Mouse (Mus musculus): ENCODE measurements around the gene Spg21. TPM values are rescaled to one million over a fixed set of nuclear protein-coding genes. Genes with fewer than 3 reads are reported as not detected.

Gene Spg21
- polyA plus RNA-seq, 1 experiment from 2014 or later = 99.2 TPM

GRCm38 (mm10) chr9:65523611-65524364 lies 63.0 kb downstream of the Spg21 start:
- Histone ChIP-seq H3K4me3 (ENCODE audit: low read length) (no peak overlapping the region), H3K9me3 (ENCODE audit: control insufficient read depth, low read length) (no peaks in the 10 kb centered on the region), H3K27ac (ENCODE audit: low read length) (no peak overlapping the region), H3K27me3 (ENCODE audit: control insufficient read depth, insufficient read depth, low read depth, low read length) (peaks cover 2% of the 10 kb centered on the region; the same call in 1 of the 2 replicates), H3K9ac (ENCODE audit: low read length) (no peak overlapping the region), H3K4me1 (replicated peaks; ENCODE audit: control insufficient read depth, insufficient read depth, low read length) (peaks cover 4% of the 10 kb centered on the region; the same call in 1 of the 2 replicates), H3K4me2 (ENCODE audit: low read depth, low read length) (0 out of 2 replicates have a peak overlapping the region, but pooled peaks have one; percentile 23), H3K36me3 (ENCODE audit: control insufficient read depth, insufficient read depth, low read length) (no peaks in the 10 kb centered on the region)
- 20% methylated on average over 14 of the region's 14 CpGs for WGBS
- peak; percentile 87 for ATAC-seq (ENCODE audit: low read depth)

GRCm38 (mm10) chr9:65525445-65526195 lies 64.9 kb downstream of the Spg21 start:
- WGBS = 69% methylated on average over 10 of the region's 10 CpGs

GRCm38 (mm10) chr9:65528417-65529038 lies 67.8 kb downstream of the Spg21 start:
- no peaks in the 10 kb centered on the region for H3K27me3 ChIP-seq (ENCODE audit: control insufficient read depth, insufficient read depth, low read depth, low read length)
- H3K36me3 ChIP-seq (ENCODE audit: control insufficient read depth, insufficient read depth, low read length) = no peaks in the 10 kb centered on the region
- ATAC-seq (ENCODE audit: low read depth) = no peak
- no peak overlapping the region for H3K4me3 ChIP-seq (ENCODE audit: low read length)
- H3K9ac ChIP-seq (ENCODE audit: low read length) = no peak overlapping the region
- peaks cover 2% of the 10 kb centered on the region; the same call in 1 of the 2 replicates for H3K4me1 ChIP-seq (replicated peaks; ENCODE audit: control insufficient read depth, insufficient read depth, low read length)
- H3K27ac ChIP-seq (ENCODE audit: low read length) = no peak overlapping the region
- 60% methylated on average over 6 of the region's 6 CpGs for WGBS
- no peak overlapping the region for H3K4me2 ChIP-seq (ENCODE audit: low read depth, low read length)
- H3K9me3 ChIP-seq (ENCODE audit: control insufficient read depth, low read length) = no peaks in the 10 kb centered on the region

More at GRCm38 (mm10) chr9:65525445-65526195, 64.9 kb downstream of the Spg21 start:
- Histone ChIP-seq H3K9me3 (ENCODE audit: control insufficient read depth, low read length) (no peaks in the 10 kb centered on the region), H3K27me3 (ENCODE audit: control insufficient read depth, insufficient read depth, low read depth, low read length) (no peaks in the 10 kb centered on the region; the same call in 1 of the 2 replicates), H3K27ac (ENCODE audit: low read length) (no peak overlapping the region), H3K4me2 (ENCODE audit: low read depth, low read length) (no peak overlapping the region), H3K9ac (ENCODE audit: low read length) (no peak overlapping the region), H3K4me1 (replicated peaks; ENCODE audit: control insufficient read depth, insufficient read depth, low read length) (peaks cover 2% of the 10 kb centered on the region; the same call in 1 of the 2 replicates), H3K4me3 (ENCODE audit: low read length) (no peak overlapping the region), H3K36me3 (ENCODE audit: control insufficient read depth, insufficient read depth, low read length) (no peaks in the 10 kb centered on the region)
- no peak for ATAC-seq (ENCODE audit: low read depth)

- no peak overlapping the region for H3K4me3 ChIP-seq (ENCODE audit: low read length)
- WGBS = 64% methylated on average over 8 of the region's 8 CpGs
- no peaks in the 10 kb centered on the region; the same call in 1 of the 2 replicates for H3K4me1 ChIP-seq (replicated peaks; ENCODE audit: control insufficient read depth, insufficient read depth, low read length)
- no peak for ATAC-seq (ENCODE audit: low read depth)
- no peak overlapping the region for H3K9ac ChIP-seq (ENCODE audit: low read length)
- H3K27ac ChIP-seq (ENCODE audit: low read length) = no peak overlapping the region
- no peaks in the 10 kb centered on the region for H3K27me3 ChIP-seq (ENCODE audit: control insufficient read depth, insufficient read depth, low read depth, low read length)
- no peaks in the 10 kb centered on the region for H3K9me3 ChIP-seq (ENCODE audit: control insufficient read depth, low read length)
- no peak overlapping the region for H3K4me2 ChIP-seq (ENCODE audit: low read depth, low read length)
- no peaks in the 10 kb centered on the region for H3K36me3 ChIP-seq (ENCODE audit: control insufficient read depth, insufficient read depth, low read length)
Measured at GRCm38 (mm10) chr9:65529659-65530058, 68.9 kb downstream of the Spg21 start.

- Histone ChIP-seq H3K4me2 (ENCODE audit: low read depth, low read length) (no peak overlapping the region), H3K27me3 (ENCODE audit: control insufficient read depth, insufficient read depth, low read depth, low read length) (no peaks in the 10 kb centered on the region), H3K9me3 (ENCODE audit: control insufficient read depth, low read length) (no peaks in the 10 kb centered on the region), H3K9ac (ENCODE audit: low read length) (no peak overlapping the region), H3K36me3 (ENCODE audit: control insufficient read depth, insufficient read depth, low read length) (no peaks in the 10 kb centered on the region), H3K4me1 (replicated peaks; ENCODE audit: control insufficient read depth, insufficient read depth, low read length) (no peaks in the 10 kb centered on the region; the same call in 1 of the 2 replicates), H3K27ac (ENCODE audit: low read length) (no peak overlapping the region), H3K4me3 (ENCODE audit: low read length) (no peak overlapping the region)
- no peak for ATAC-seq (ENCODE audit: low read depth)
- 70% methylated on average over 5 of the region's 5 CpGs for WGBS
Measured at GRCm38 (mm10) chr9:65531283-65531682, 70.5 kb downstream of the Spg21 start.

GRCm38 (mm10) chr9:65532986-65533385 lies 72.2 kb downstream of the Spg21 start:
- no peaks in the 10 kb centered on the region for H3K9me3 ChIP-seq (ENCODE audit: control insufficient read depth, low read length)
- no peaks in the 10 kb centered on the region for H3K36me3 ChIP-seq (ENCODE audit: control insufficient read depth, insufficient read depth, low read length)
- no peaks in the 10 kb centered on the region for H3K27me3 ChIP-seq (ENCODE audit: control insufficient read depth, insufficient read depth, low read depth, low read length)
- no peak overlapping the region for H3K4me3 ChIP-seq (ENCODE audit: low read length)
- no peak overlapping the region for H3K4me2 ChIP-seq (ENCODE audit: low read depth, low read length)
- H3K27ac ChIP-seq (ENCODE audit: low read length) = no peak overlapping the region
- no peak for ATAC-seq (ENCODE audit: low read depth)
- 68% methylated on average over 8 of the region's 8 CpGs for WGBS
- no peaks in the 10 kb centered on the region; the same call in 1 of the 2 replicates for H3K4me1 ChIP-seq (replicated peaks; ENCODE audit: control insufficient read depth, insufficient read depth, low read length)
- H3K9ac ChIP-seq (ENCODE audit: low read length) = no peak overlapping the region

- no peaks in the 10 kb centered on the region for H3K9me3 ChIP-seq (ENCODE audit: control insufficient read depth, low read length)
- H3K4me1 ChIP-seq (replicated peaks; ENCODE audit: control insufficient read depth, insufficient read depth, low read length) = no peaks in the 10 kb centered on the region
- no peak overlapping the region for H3K4me3 ChIP-seq (ENCODE audit: low read length)
- no peak for ATAC-seq (ENCODE audit: low read depth)
- no peaks in the 10 kb centered on the region for H3K27me3 ChIP-seq (ENCODE audit: control insufficient read depth, insufficient read depth, low read depth, low read length)
- 83% methylated on average over 3 of the region's 3 CpGs for WGBS
- no peaks in the 10 kb centered on the region for H3K36me3 ChIP-seq (ENCODE audit: control insufficient read depth, insufficient read depth, low read length)
- no peak overlapping the region for H3K4me2 ChIP-seq (ENCODE audit: low read depth, low read length)
- H3K9ac ChIP-seq (ENCODE audit: low read length) = no peak overlapping the region
- H3K27ac ChIP-seq (ENCODE audit: low read length) = no peak overlapping the region
Measured at GRCm38 (mm10) chr9:65534111-65534510, 73.4 kb downstream of the Spg21 start.

- H3K9ac ChIP-seq (ENCODE audit: low read length) = no peak overlapping the region
- H3K9me3 ChIP-seq (ENCODE audit: control insufficient read depth, low read length) = no peaks in the 10 kb centered on the region
- H3K4me3 ChIP-seq (ENCODE audit: low read length) = no peak overlapping the region
- peak; percentile 36; the same call in 1 of the 2 replicates for ATAC-seq (ENCODE audit: low read depth)
- 53% methylated on average over 3 of the region's 3 CpGs for WGBS
- no peaks in the 10 kb centered on the region for H3K4me1 ChIP-seq (replicated peaks; ENCODE audit: control insufficient read depth, insufficient read depth, low read length)
- H3K27ac ChIP-seq (ENCODE audit: low read length) = no peak overlapping the region
- no peaks in the 10 kb centered on the region for H3K27me3 ChIP-seq (ENCODE audit: control insufficient read depth, insufficient read depth, low read depth, low read length)
- H3K36me3 ChIP-seq (ENCODE audit: control insufficient read depth, insufficient read depth, low read length) = no peaks in the 10 kb centered on the region
- no peak overlapping the region for H3K4me2 ChIP-seq (ENCODE audit: low read depth, low read length)
Measured at GRCm38 (mm10) chr9:65535191-65535722, 74.5 kb downstream of the Spg21 start.
